Mouse (Mus musculus) testis, adult 2 months (tissue): ENCODE measurements at regions not wholly inside any gene's neighbourhood (a gene's known extent, or its start where the extent isn't known, plus 50 kb on each side); places are given as distances from the start of the nearest gene placed in this dataset.

ENCODE experiments used
- H3K27ac ChIP-seq: fragments of 200-500 bp; 2 replicates; pipeline ENCODE4 v1.5.1; 2012; ENCODE audit warnings: low read depth, low read length; ENCODE audit not compliant: control insufficient read depth, insufficient read depth
- H3K27me3 ChIP-seq: fragments of 200-500 bp; 2 replicates; pipeline ENCODE4 v1.6.1; 2012; ENCODE audit warnings: mild to moderate bottlenecking, low read length, moderate library complexity; ENCODE audit not compliant: control insufficient read depth, insufficient read depth
- H3K36me3 ChIP-seq: fragments of 200-500 bp; 2 replicates; pipeline ENCODE4 v1.6.1; 2012; ENCODE audit warnings: mild to moderate bottlenecking, low read length; ENCODE audit not compliant: control insufficient read depth, insufficient read depth
- H3K4me1 ChIP-seq: fragments of 200-500 bp; 2 replicates; pipeline ENCODE4 v1.6.1; 2012; ENCODE audit warnings: low read length; ENCODE audit not compliant: control insufficient read depth, insufficient read depth
- H3K4me3 ChIP-seq: fragments of 200-500 bp; 2 replicates; pipeline ENCODE4 v1.5.1; 2012; ENCODE audit warnings: low read depth, mild to moderate bottlenecking, low read length, moderate library complexity, mixed read lengths; ENCODE audit not compliant: control insufficient read depth
- CTCF ChIP-seq: fragments of 200-500 bp; IDR thresholded peaks from 2 replicates; pipeline ENCODE4 v1.5.1; 2012; ENCODE audit warnings: low read depth, mild to moderate bottlenecking, inconsistent platforms, low read length, moderate library complexity; ENCODE audit not compliant: control insufficient read depth, insufficient read depth, insufficient replicate concordance
- POLR2A ChIP-seq: fragments of 200-500 bp; IDR thresholded peaks from 2 replicates; pipeline ENCODE4 v1.6.1; 2012; ENCODE audit warnings: low read depth, mild to moderate bottlenecking, inconsistent platforms, low read length, moderate library complexity; ENCODE audit not compliant: control insufficient read depth

DNA sequence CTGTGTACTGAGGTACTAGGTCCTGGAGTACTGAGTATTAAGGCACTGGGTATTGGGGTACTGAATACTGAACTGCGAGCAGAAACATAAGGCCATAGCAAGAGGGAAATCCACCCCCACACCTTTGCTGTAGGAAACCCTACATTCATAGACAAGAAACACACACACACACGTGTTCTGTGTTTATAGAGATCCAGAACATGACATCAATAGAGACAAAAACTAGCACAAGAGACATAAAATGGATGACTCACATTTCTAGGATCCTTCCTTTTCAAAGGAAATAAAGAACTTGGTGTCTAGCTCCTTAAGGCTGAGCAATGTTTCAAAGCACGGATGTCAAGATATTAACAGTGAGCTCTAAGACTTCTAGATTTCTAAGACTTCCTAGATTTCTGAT is 49.9 kb upstream of the Nepro start:
- Histone ChIP-seq H3K27ac (no peak overlapping the region), H3K4me1 (peaks cover 11% of the 10 kb centered on the region), H3K27me3 (no peaks in the 10 kb centered on the region), H3K4me3 (no peak overlapping the region), H3K36me3 (no peaks in the 10 kb centered on the region)
- TF ChIP-seq POLR2A: no peak
- TF ChIP-seq CTCF: no peak

DNA sequence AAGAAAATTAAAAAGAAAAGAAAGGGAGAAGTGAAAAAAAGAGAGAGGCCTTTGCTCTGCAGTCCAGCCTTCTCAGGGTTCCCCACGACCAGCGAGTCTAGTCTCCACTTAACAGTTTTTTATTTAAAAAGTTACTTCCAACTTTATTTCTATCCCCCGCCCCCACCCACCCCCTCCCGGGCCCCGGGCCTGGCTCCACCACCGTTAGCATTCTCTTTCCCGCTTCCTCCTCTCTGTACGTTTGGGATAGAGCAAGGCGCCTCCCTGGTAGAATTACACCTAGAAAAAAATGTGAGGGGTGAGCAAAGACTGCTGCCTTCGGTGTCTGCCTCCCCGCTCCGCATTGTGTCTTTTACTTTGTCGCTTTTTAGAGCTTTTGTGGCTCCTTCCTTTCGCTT is 51.7 kb upstream of the Nepro start:
- Histone ChIP-seq H3K36me3 (no peaks in the 10 kb centered on the region), H3K27me3 (no peaks in the 10 kb centered on the region), H3K27ac (no peak overlapping the region), H3K4me1 (peaks cover 11% of the 10 kb centered on the region), H3K4me3 (peak overlapping the region; percentile 32)
- TF ChIP-seq POLR2A (no peak), CTCF (no peak)

DNA sequence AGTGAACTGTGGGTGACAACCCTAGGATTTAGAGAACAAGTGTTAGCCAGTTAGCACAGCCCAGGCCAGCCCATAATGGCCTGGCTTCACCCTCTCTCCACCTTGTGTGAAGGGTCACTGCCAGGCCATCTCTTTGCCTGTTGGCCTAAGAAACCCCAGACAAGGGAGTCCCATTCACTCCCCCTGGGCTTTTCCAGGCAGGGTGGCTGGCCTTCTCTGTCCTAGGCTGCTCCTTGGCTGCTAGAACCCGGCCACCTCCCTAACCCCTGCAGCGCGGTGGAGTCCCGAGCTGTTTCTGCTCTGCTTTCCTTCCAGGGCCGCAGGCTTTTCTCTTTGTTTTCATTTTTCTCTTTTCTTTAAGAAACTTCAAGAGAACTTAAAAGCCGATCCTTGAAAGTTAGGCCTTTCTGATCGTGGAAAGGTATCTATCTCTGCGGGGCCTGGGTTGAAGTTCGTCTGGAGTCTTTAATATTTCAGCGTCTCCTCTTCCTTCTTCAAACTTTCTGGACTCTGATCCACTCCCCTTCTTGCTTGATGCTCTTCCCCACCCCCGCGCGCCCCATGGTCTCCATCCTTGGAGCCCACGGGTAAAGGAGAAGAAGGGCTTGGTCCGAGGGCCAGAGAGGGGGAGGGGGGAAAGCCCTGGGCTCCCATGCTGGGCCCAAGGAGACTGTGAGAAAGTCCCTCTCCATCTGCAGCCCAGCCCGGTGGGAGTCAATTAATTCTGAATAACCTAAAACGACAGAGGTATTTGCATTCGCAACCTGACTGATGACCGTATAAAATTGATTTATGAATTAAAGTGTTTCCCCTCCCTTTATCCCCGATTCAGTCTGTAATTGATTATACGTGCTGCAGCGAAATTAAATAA is 52.3 kb upstream of the Nepro start:
- H3K27me3 ChIP-seq: no peaks in the 10 kb centered on the region
- H3K4me1 ChIP-seq: peaks cover 11% of the 10 kb centered on the region
- H3K27ac ChIP-seq: no peak overlapping the region
- no peak for TF ChIP-seq CTCF
- TF ChIP-seq POLR2A: no peak
- H3K4me3 ChIP-seq: no peak overlapping the region
- H3K36me3 ChIP-seq: no peaks in the 10 kb centered on the region

- no peak for TF ChIP-seq POLR2A
- no peak for TF ChIP-seq CTCF
- no peak overlapping the region for H3K4me3 ChIP-seq
- no peaks in the 10 kb centered on the region for H3K36me3 ChIP-seq
- H3K4me1 ChIP-seq: peaks cover 11% of the 10 kb centered on the region
- H3K27ac ChIP-seq: no peak overlapping the region
- no peaks in the 10 kb centered on the region for H3K27me3 ChIP-seq
These were observed 56.0 kb upstream of the Nepro start for GRCm38 (mm10) chr16:44668061-44668460.

DNA sequence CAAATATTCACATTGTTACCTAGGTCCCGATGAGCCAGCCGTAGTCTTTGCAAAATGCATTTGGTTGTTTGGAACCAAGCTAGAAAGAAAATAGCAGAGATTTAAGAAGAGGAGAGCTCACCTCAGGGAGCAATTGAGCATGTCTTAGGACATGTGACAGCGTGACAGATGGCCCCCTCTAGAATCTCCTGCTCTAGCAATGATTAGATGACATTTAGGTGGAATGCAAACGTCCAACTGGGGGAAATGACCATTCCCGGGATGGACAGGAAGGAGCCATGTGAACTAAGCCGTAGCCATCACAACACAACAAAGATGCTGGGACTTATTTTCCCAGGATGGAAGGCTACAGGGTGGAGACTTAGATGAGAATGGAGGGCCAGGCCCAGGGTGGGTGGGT is 57.0 kb upstream of the Nepro start:
- no peaks in the 10 kb centered on the region for H3K27me3 ChIP-seq
- no peak overlapping the region for H3K4me3 ChIP-seq
- TF ChIP-seq CTCF: no peak
- no peak for TF ChIP-seq POLR2A
- H3K27ac ChIP-seq: no peak overlapping the region
- no peaks in the 10 kb centered on the region for H3K36me3 ChIP-seq
- H3K4me1 ChIP-seq: peaks cover 8% of the 10 kb centered on the region

DNA sequence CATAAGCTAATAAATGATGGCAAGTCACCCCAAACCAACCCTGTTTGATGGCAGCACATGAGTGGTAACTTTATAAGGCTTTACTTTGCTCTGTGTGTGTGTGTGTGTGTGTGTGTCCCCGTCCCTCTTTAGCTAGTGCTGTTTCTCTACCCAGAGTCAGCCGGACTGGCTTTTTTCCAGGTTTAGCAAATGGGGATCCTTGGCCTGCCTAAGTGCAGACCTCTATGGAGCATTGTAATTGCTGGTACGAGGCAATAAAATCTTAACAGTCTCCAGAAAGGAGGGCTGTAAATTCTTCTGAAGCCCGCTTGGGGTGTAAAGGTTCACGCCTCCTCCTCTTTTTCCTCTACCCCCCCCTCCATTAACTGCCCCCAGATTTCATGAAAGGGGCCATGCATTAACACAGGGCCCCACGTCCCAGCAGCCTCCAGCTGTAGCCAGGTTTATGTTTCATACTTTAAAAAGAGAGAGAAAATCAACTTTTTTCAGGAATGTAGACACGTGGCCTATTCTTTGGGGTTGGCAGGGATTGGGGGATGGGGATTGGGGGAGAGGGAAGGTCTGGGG is 57.6 kb upstream of the Nepro start:
- Histone ChIP-seq H3K27me3 (no peaks in the 10 kb centered on the region), H3K27ac (no peak overlapping the region)

GRCm38 (mm10) chr16:44665491-44665931 is 58.6 kb upstream of the Nepro start:
- H3K4me1 ChIP-seq: no peaks in the 10 kb centered on the region
- no peaks in the 10 kb centered on the region for H3K27me3 ChIP-seq
- TF ChIP-seq CTCF (no peak), POLR2A (no peak)
- H3K4me3 ChIP-seq: no peak overlapping the region
- no peaks in the 10 kb centered on the region for H3K36me3 ChIP-seq
- no peak overlapping the region for H3K27ac ChIP-seq

More for the DNA sequence above, 57.6 kb upstream of the Nepro start:
- Histone ChIP-seq H3K4me1 (peaks cover 3% of the 10 kb centered on the region), H3K4me3 (no peak overlapping the region), H3K36me3 (no peaks in the 10 kb centered on the region)
- TF ChIP-seq CTCF: no peak
- TF ChIP-seq POLR2A: no peak
